Mouse (Mus musculus): ENCODE measurements around the gene Csnk2a1. TPM values are rescaled to one million over a fixed set of nuclear protein-coding genes. Genes with fewer than 3 reads are reported as not detected.
A peak's percentile ranks its signal among the peaks of the same experiment; 100 is the strongest.
"Not testable (repeated sequence)": the region's sequence is repeated elsewhere in the genome, so short reads cannot be mapped to it uniquely, and the experiment has no call there.

Gene Csnk2a1
- polyA plus RNA-seq, 1 experiment from 2014 or later, result 122 TPM

- Histone ChIP-seq H3K9me3 (no peaks in the 10 kb centered on the region), H3K4me1 (replicated peaks) (no peaks in the 10 kb centered on the region), H3K4me2 (no peak overlapping the region), H3K27ac (no peak overlapping the region), H3K4me3 (no peak overlapping the region), H3K36me3 (peaks cover 36% of the 10 kb centered on the region), H3K27me3 (no peaks in the 10 kb centered on the region), H3K9ac (no peak overlapping the region)
- no peak for ATAC-seq (ENCODE audit: low FRiP score)
- 83% methylated on average over 4 of the region's 4 CpGs for WGBS
These were observed 23.9 kb downstream of the Csnk2a1 start for GRCm38 (mm10) chr2:152250511-152250910.

- no peak overlapping the region for H3K9ac ChIP-seq
- peaks cover 76% of the 10 kb centered on the region for H3K36me3 ChIP-seq
- H3K4me3 ChIP-seq, result no peak overlapping the region
- H3K4me2 ChIP-seq, result no peak overlapping the region
- H3K27me3 ChIP-seq, result no peaks in the 10 kb centered on the region
- WGBS, result 95% methylated on average over 1 of the region's 1 CpGs
- no peaks in the 10 kb centered on the region for H3K4me1 ChIP-seq (replicated peaks)
- ATAC-seq (ENCODE audit: low FRiP score), result no peak
- H3K27ac ChIP-seq, result no peak overlapping the region
- H3K9me3 ChIP-seq, result no peaks in the 10 kb centered on the region
These were observed 33.1 kb downstream of the Csnk2a1 start for GRCm38 (mm10) chr2:152259739-152260138.

- peaks cover 75% of the 10 kb centered on the region for H3K36me3 ChIP-seq
- no peaks in the 10 kb centered on the region for H3K9me3 ChIP-seq
- H3K27me3 ChIP-seq, result no peaks in the 10 kb centered on the region
- H3K27ac ChIP-seq, result no peak overlapping the region
- H3K9ac ChIP-seq, result no peak overlapping the region
- H3K4me1 ChIP-seq (replicated peaks), result no peaks in the 10 kb centered on the region
- no peak overlapping the region for H3K4me3 ChIP-seq
- ATAC-seq (ENCODE audit: low FRiP score), result no peak
- WGBS, result 83% methylated on average over 2 of the region's 2 CpGs
- H3K4me2 ChIP-seq, result no peak overlapping the region
These were observed 47.0 kb downstream of the Csnk2a1 start for GRCm38 (mm10) chr2:152273639-152274038.

- no peak overlapping the region for H3K4me3 ChIP-seq
- WGBS, result 94% methylated on average over 3 of the region's 3 CpGs
- no peaks in the 10 kb centered on the region for H3K27me3 ChIP-seq
These were observed 54.8 kb downstream of the Csnk2a1 start for GRCm38 (mm10) chr2:152281407-152281806.

GRCm38 (mm10) chr2:152287560-152287959, 60.9 kb downstream of the Csnk2a1 start:
- no peak overlapping the region for H3K27ac ChIP-seq
- H3K9me3 ChIP-seq, result no peaks in the 10 kb centered on the region
- H3K4me1 ChIP-seq (replicated peaks), result no peaks in the 10 kb centered on the region
- no peak overlapping the region for H3K9ac ChIP-seq
- no peak overlapping the region for H3K4me3 ChIP-seq
- no peaks in the 10 kb centered on the region for H3K27me3 ChIP-seq
- no peak overlapping the region for H3K4me2 ChIP-seq
- 97% methylated on average over 5 of the region's 5 CpGs for whole genome bisulfite sequencing
- no peak for ATAC-seq (ENCODE audit: low FRiP score)
- H3K36me3 ChIP-seq, result peaks cover 44% of the 10 kb centered on the region

More at GRCm38 (mm10) chr2:152281407-152281806, 54.8 kb downstream of the Csnk2a1 start:
- no peaks in the 10 kb centered on the region for H3K4me1 ChIP-seq (replicated peaks)
- peaks cover 71% of the 10 kb centered on the region for H3K36me3 ChIP-seq
- H3K9ac ChIP-seq, result no peak overlapping the region
- H3K4me2 ChIP-seq, result no peak overlapping the region
- no peak for ATAC-seq (ENCODE audit: low FRiP score)
- no peaks in the 10 kb centered on the region for H3K9me3 ChIP-seq
- H3K27ac ChIP-seq, result no peak overlapping the region

- H3K9me3 ChIP-seq, result no peaks in the 10 kb centered on the region
- WGBS, result 86% methylated on average over 8 of the region's 8 CpGs
- H3K27ac ChIP-seq, result no peak overlapping the region
- peaks cover 40% of the 10 kb centered on the region for H3K36me3 ChIP-seq
- no peak overlapping the region for H3K9ac ChIP-seq
- no peak overlapping the region for H3K4me2 ChIP-seq
- peaks cover under 1% of the 10 kb centered on the region for H3K4me1 ChIP-seq (replicated peaks)
- no peak overlapping the region for H3K4me3 ChIP-seq
- no peaks in the 10 kb centered on the region for H3K27me3 ChIP-seq
- ATAC-seq (ENCODE audit: low FRiP score), result no peak
These were observed 61.4 kb downstream of the Csnk2a1 start for GRCm38 (mm10) chr2:152288046-152288445.

GRCm38 (mm10) chr2:152289623-152290022, 63.0 kb downstream of the Csnk2a1 start:
- H3K27me3 ChIP-seq; H3K9me3 ChIP-seq; H3K4me1 ChIP-seq (replicated peaks); H3K4me2 ChIP-seq; H3K9ac ChIP-seq; H3K4me3 ChIP-seq; ATAC-seq (ENCODE audit: low FRiP score); H3K27ac ChIP-seq: not testable (repeated sequence)
- H3K36me3 ChIP-seq, result peaks cover 24% of the 10 kb centered on the region
- 93% methylated on average over 2 of the region's 2 CpGs for whole genome bisulfite sequencing

GRCm38 (mm10) chr2:152292475-152292874, 65.8 kb downstream of the Csnk2a1 start:
- H3K9ac ChIP-seq, result no peak overlapping the region
- WGBS, result 59% methylated on average over 2 of the region's 2 CpGs
- H3K9me3 ChIP-seq, result no peaks in the 10 kb centered on the region
- H3K4me3 ChIP-seq, result no peak overlapping the region
- H3K36me3 ChIP-seq, result peaks cover 6% of the 10 kb centered on the region; the same call in 1 of the 2 replicates
- H3K4me2 ChIP-seq, result no peak overlapping the region
- ATAC-seq (ENCODE audit: low FRiP score), result no peak
- no peak overlapping the region for H3K27ac ChIP-seq
- no peaks in the 10 kb centered on the region for H3K27me3 ChIP-seq
- peaks cover 36% of the 10 kb centered on the region for H3K4me1 ChIP-seq (replicated peaks)

GRCm38 (mm10) chr2:152293179-152293726, 66.6 kb downstream of the Csnk2a1 start:
- H3K4me3 ChIP-seq, result peak overlapping the region; percentile 90
- ATAC-seq (ENCODE audit: low FRiP score), result peak; percentile 81
- H3K27me3 ChIP-seq, result no peaks in the 10 kb centered on the region
- H3K27ac ChIP-seq, result 0 out of 2 replicates have a peak overlapping the region, but pooled peaks have one; percentile 48
- H3K9me3 ChIP-seq, result no peaks in the 10 kb centered on the region
- H3K4me1 ChIP-seq (replicated peaks), result peaks cover 39% of the 10 kb centered on the region
- under 1% methylated on average over 15 of the region's 15 CpGs for WGBS
- H3K36me3 ChIP-seq, result peaks cover 1% of the 10 kb centered on the region; the same call in 1 of the 2 replicates
- peak overlapping the region; percentile 83 for H3K4me2 ChIP-seq
- peak overlapping the region; percentile 94 for H3K9ac ChIP-seq

- H3K9me3 ChIP-seq, result no peaks in the 10 kb centered on the region
- peak; percentile 98 for ATAC-seq (ENCODE audit: low FRiP score)
- peak within 1 kb of the TSS; percentile 94 for H3K9ac ChIP-seq
- H3K4me2 ChIP-seq, result peak within 1 kb of the TSS; percentile 83
- peak within 1 kb of the TSS; percentile 90 for H3K4me3 ChIP-seq
- H3K4me1 ChIP-seq (replicated peaks), result peaks cover 39% of the 10 kb centered on the region
- H3K36me3 ChIP-seq, result no peaks in the 10 kb centered on the region
- peak within 1 kb of the TSS; percentile 90 for H3K27ac ChIP-seq
- H3K27me3 ChIP-seq, result no peaks in the 10 kb centered on the region
- WGBS, result under 1% methylated on average over 62 of the region's 70 CpGs
These were observed 67.3 kb downstream of the Csnk2a1 start, which contains the start of gene Tbc1d20 for GRCm38 (mm10) chr2:152293727-152294475. Gene Tbc1d20 (plus strand): TSS chr2:152293828.

- no peaks in the 10 kb centered on the region for H3K9me3 ChIP-seq
- no peaks in the 10 kb centered on the region for H3K36me3 ChIP-seq
- peaks cover 39% of the 10 kb centered on the region for H3K4me1 ChIP-seq (replicated peaks)
- peak overlapping the region; percentile 94 for H3K9ac ChIP-seq
- no peak for ATAC-seq (ENCODE audit: low FRiP score)
- peak overlapping the region; percentile 90 for H3K4me3 ChIP-seq
- 44% methylated on average over 5 of the region's 5 CpGs for WGBS
- H3K4me2 ChIP-seq, result peak overlapping the region; percentile 83
- no peak overlapping the region for H3K27ac ChIP-seq
- H3K27me3 ChIP-seq, result no peaks in the 10 kb centered on the region
These were observed 67.9 kb downstream of the Csnk2a1 start for GRCm38 (mm10) chr2:152294541-152294940.

GRCm38 (mm10) chr2:152302862-152303261, 76.2 kb downstream of the Csnk2a1 start:
- no peak for ATAC-seq (ENCODE audit: low FRiP score)
- H3K4me2 ChIP-seq, result no peak overlapping the region
- H3K27me3 ChIP-seq, result no peaks in the 10 kb centered on the region
- no peak overlapping the region for H3K4me3 ChIP-seq
- H3K9ac ChIP-seq, result no peak overlapping the region
- H3K27ac ChIP-seq, result no peak overlapping the region
- H3K36me3 ChIP-seq, result peaks cover 59% of the 10 kb centered on the region
- H3K9me3 ChIP-seq, result no peaks in the 10 kb centered on the region
- WGBS, result 85% methylated on average over 2 of the region's 2 CpGs
- no peaks in the 10 kb centered on the region for H3K4me1 ChIP-seq (replicated peaks)

GRCm38 (mm10) chr2:152303781-152304180, 77.1 kb downstream of the Csnk2a1 start:
- WGBS, result 68% methylated on average over 5 of the region's 5 CpGs

More at GRCm38 (mm10) chr2:152303781-152304180, 77.1 kb downstream of the Csnk2a1 start:
- Histone ChIP-seq H3K4me2 (no peak overlapping the region), H3K4me1 (replicated peaks) (no peaks in the 10 kb centered on the region), H3K4me3 (no peak overlapping the region), H3K9me3 (no peaks in the 10 kb centered on the region), H3K27me3 (no peaks in the 10 kb centered on the region), H3K9ac (no peak overlapping the region), H3K27ac (no peak overlapping the region), H3K36me3 (peaks cover 68% of the 10 kb centered on the region)
- ATAC-seq (ENCODE audit: low FRiP score), result no peak
